ENCODE assay signal across 8 mouse cellular contexts in the genomic region with DNA sequence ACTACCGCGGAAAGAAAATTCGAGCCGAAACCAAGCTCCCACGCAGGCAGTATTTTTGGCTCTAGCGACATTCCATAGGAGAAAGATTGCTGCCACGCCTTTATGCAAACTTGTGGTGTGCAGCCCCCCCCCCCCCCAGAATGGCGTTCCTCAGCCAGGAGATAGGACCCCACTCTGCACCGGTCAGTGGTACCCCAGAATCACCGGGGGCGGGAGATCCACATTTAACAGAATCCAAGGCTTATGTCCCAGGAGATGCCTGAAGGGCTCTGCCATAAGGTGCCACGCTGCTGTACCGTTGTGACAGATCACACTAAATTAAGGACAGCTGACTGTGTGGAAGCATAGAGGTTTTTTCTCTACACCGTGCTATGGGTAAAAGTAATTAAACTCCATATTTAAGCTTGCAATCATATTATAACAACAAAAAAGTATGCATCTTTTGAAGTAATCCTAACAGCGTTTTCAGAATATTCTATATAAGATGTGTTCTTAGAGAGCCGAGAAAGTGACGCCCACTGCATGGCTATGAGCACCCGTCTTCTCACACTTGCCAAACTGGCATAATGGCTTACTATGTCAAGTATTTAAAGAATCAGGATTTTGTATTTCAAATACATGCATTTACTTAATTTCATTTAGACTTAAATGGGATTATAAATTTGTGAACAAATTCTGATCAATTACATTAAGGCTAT.
A peak's percentile ranks its signal among the peaks of the same experiment; 100 is the strongest.
DNase-seq lines count a peak whose midpoint lies in the region; ATAC-seq and TF ChIP-seq lines count a peak whose summit lies in the region.

No protein-coding gene starts in this region.

- TF ChIP-seq CTCF in kidney, postnatal 0 days (IDR thresholded peaks at IDR 0.05; ENCODE audit: low read depth), result no peak

- peak overlapping the region; percentile 82 for H3K4me2 ChIP-seq in kidney, postnatal 0 days (ENCODE audit: low read length)
- H3K4me2 ChIP-seq in hindbrain, embryonic 12.5 days (replicated peaks), result peak overlapping the region; percentile 77
- H3K4me2 ChIP-seq in midbrain, embryonic 13.5 days (replicated peaks), result peak overlapping the region; percentile 67

- 8% methylated on average over 17 of the region's 18 CpGs for WGBS in kidney, postnatal 0 days
- WGBS in hindbrain, embryonic 12.5 days, result 1% methylated on average over 18 of the region's 18 CpGs
- WGBS in midbrain, embryonic 13.5 days, result 1% methylated on average over 18 of the region's 18 CpGs

- DNase-seq in kidney, postnatal 0 days (ENCODE audit: low spot score), result peak; percentile 67
- DNase-seq in kidney, postnatal 36 days, result no peak
- peak; percentile 30 to 42 for DNase-seq in cerebellum, postnatal 14 days
- DNase-seq in adrenal gland, adult 2 months, result no peak
- DNase-seq in thymus, postnatal 25 days, result no peak
- no peak for DNase-seq in spleen, adult 18-20 months

- no peaks in the 10 kb centered on the region for H3K27me3 ChIP-seq in kidney, postnatal 0 days (ENCODE audit: insufficient read depth, low read length)
- no peaks in the 10 kb centered on the region for H3K27me3 ChIP-seq in hindbrain, embryonic 12.5 days
- H3K27me3 ChIP-seq in midbrain, embryonic 13.5 days, result no peaks in the 10 kb centered on the region

- H3K9ac ChIP-seq in kidney, postnatal 0 days (ENCODE audit: low read depth, low read length), result peak overlapping the region; percentile 56
- peak overlapping the region; percentile 62 for H3K9ac ChIP-seq in hindbrain, embryonic 12.5 days
- peak overlapping the region; percentile 61 for H3K9ac ChIP-seq in midbrain, embryonic 13.5 days (replicated peaks)

- no peaks in the 10 kb centered on the region for H3K9me3 ChIP-seq in kidney, postnatal 0 days (replicated peaks; ENCODE audit: low read length)
- no peaks in the 10 kb centered on the region for H3K9me3 ChIP-seq in hindbrain, embryonic 12.5 days (replicated peaks)
- no peaks in the 10 kb centered on the region for H3K9me3 ChIP-seq in midbrain, embryonic 13.5 days

- H3K36me3 ChIP-seq in kidney, postnatal 0 days (ENCODE audit: insufficient read depth, low read length), result no peaks in the 10 kb centered on the region
- H3K36me3 ChIP-seq in hindbrain, embryonic 12.5 days, result no peaks in the 10 kb centered on the region
- no peaks in the 10 kb centered on the region for H3K36me3 ChIP-seq in midbrain, embryonic 13.5 days

- no peak for ATAC-seq in kidney, postnatal 0 days (replicated peaks; ENCODE audit: low FRiP score, low read depth)
- peak; percentile 82 for ATAC-seq in hindbrain, embryonic 12.5 days (ENCODE audit: low FRiP score)
- ATAC-seq in midbrain, embryonic 13.5 days, result peak; percentile 83

- peak overlapping the region; percentile 50 for H3K4me3 ChIP-seq in kidney, postnatal 0 days (replicated peaks; ENCODE audit: low read depth, low read length)
- peak overlapping the region; percentile 40 for H3K4me3 ChIP-seq in hindbrain, embryonic 12.5 days
- H3K4me3 ChIP-seq in midbrain, embryonic 13.5 days (replicated peaks), result peak overlapping the region; percentile 42

- H3K4me1 ChIP-seq in kidney, postnatal 0 days (replicated peaks; ENCODE audit: insufficient read depth, low read length), result 0 out of 2 replicates have a peak, but pooled peaks cover 3% of the 10 kb centered on the region
- peaks cover 52% of the 10 kb centered on the region for H3K4me1 ChIP-seq in hindbrain, embryonic 12.5 days
- peaks cover 64% of the 10 kb centered on the region for H3K4me1 ChIP-seq in midbrain, embryonic 13.5 days (replicated peaks)

- no peak overlapping the region for H3K27ac ChIP-seq in kidney, postnatal 0 days
- peak overlapping the region; percentile 96 for H3K27ac ChIP-seq in hindbrain, embryonic 12.5 days
- H3K27ac ChIP-seq in midbrain, embryonic 13.5 days, result peak overlapping the region; percentile 95

Comparison
In these comparisons a context has a peak if more than half of its experiments do, and no peak if none do; other contexts are left out.
1. DNase-seq: peak in kidney, postnatal 0 days (single experiment) and cerebellum, postnatal 14 days (2 of 2); none in kidney, postnatal 36 days (0 of 2), adrenal gland, adult 2 months (single experiment), thymus, postnatal 25 days (single experiment) and spleen, adult 18-20 months (0 of 2).
2. Peak in every context shown above with its lines, with median percentiles within 50 percentile points of each other: H3K4me2 ChIP-seq, H3K4me3 ChIP-seq and H3K9ac ChIP-seq.